Mouse (Mus musculus) stomach, embryonic 16.5 days (tissue): ENCODE measurements around the gene Nrn1l. TPM values are rescaled to one million over a fixed set of nuclear protein-coding genes. Genes with fewer than 3 reads are reported as not detected.
A peak's percentile ranks its signal among the peaks of the same experiment; 100 is the strongest.

Experiments used
- ATAC-seq: fragments of 200-750 bp; cut with Nextera tagmentation; 2 replicates; pipeline ENCODE4 v1.8.0; 2017; ENCODE audit warnings: moderate number of reproducible peaks, moderate TSS enrichment; ENCODE audit not compliant: insufficient read depth, low FRiP score
- H3K27ac ChIP-seq: fragments of 300-500 bp; sonication (generic); 2 replicates; pipeline ENCODE4 v1.5.1; 2014; ENCODE audit warnings: low read length
- H3K27me3 ChIP-seq: fragments of 300-500 bp; sonication (generic); 2 replicates; pipeline ENCODE4 v1.6.1; 2014; ENCODE audit warnings: low read length, control low read depth, mixed read lengths; ENCODE audit not compliant: control insufficient read depth, insufficient read depth
- H3K36me3 ChIP-seq: fragments of 300-500 bp; sonication (generic); 2 replicates; pipeline ENCODE4 v1.6.1; 2014; ENCODE audit warnings: low read length; ENCODE audit not compliant: control insufficient read depth, insufficient read depth
- H3K4me1 ChIP-seq: fragments of 300-500 bp; sonication (generic); 2 replicates; pipeline ENCODE4 v1.6.1; 2014; ENCODE audit warnings: low read length, control low read depth, mixed read lengths; ENCODE audit not compliant: control insufficient read depth, insufficient read depth
- H3K4me2 ChIP-seq: fragments of 300-500 bp; sonication (generic); 2 replicates; pipeline ENCODE4 v1.6.1; 2014; ENCODE audit warnings: low read depth, low read length, mixed read lengths
- H3K4me3 ChIP-seq: fragments of 300-500 bp; sonication (generic); replicated peaks from 2 replicates; pipeline ENCODE4 v1.5.1; 2014; ENCODE audit warnings: mild to moderate bottlenecking, low read length
- H3K9ac ChIP-seq: fragments of 300-500 bp; sonication (generic); 2 replicates; pipeline ENCODE4 v1.6.1; 2014; ENCODE audit warnings: low read length
- H3K9me3 ChIP-seq: fragments of 300-500 bp; sonication (generic); replicated peaks from 2 replicates; pipeline ENCODE4 v1.6.1; 2016; ENCODE audit warnings: low read length, control low read depth; ENCODE audit not compliant: control insufficient read depth
- WGBS: fragments of 180-500 bp; shearing (Covaris S2); extraction: QIAGEN DNeasy Blood & Tissue Kit; methylation state at CpG from one replicate; pipeline ENCODE4 v1.1.7; 2014; 5-methylcytosine and 5-hydroxymethylcytosine counted together
- polyA plus RNA-seq: library from polyadenylated mRNA; unstranded; fragments of >200 nt; fragmentation: Nextera tagmentation; extraction: Ambion mirVana; gene quantifications from 2 replicates; pipeline ENCODE4 v1.2.1, GENCODE M21; 2015

Nrn1l gene
- polyA plus RNA-seq = 0.55 TPM in 1 of 2 replicates, not detected in the other

DNA sequence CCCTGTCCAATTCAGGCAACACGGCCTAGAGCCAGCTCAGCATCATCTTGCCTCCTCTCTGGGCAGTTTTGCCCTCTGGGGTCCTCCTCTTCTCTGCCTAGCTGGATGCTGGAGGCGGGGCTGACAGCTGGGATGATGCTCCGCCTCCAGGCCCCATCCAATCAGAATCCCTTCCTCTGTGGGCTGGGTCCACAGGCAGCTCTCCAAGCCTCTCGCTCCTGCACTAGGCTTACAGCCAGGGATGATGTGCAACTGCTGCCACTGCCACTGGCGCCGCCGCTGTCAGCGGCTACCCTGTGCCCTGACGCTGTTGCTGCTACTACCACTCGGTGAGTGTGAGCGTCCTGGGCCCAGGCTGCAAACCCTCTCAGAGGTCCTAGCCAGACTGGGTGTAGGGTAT lies at the start of gene Nrn1l:
Gene Nrn1l (plus strand): TSS at position 229 of the 400 bp plus-strand sequence.
- H3K4me2 ChIP-seq = peak within 1 kb of the TSS; percentile 34
- H3K36me3 ChIP-seq = peaks cover 19% of the 10 kb centered on the region
- no peak within 1 kb of the TSS for H3K4me3 ChIP-seq
- ATAC-seq = peak; percentile 87
- H3K9ac ChIP-seq = peak within 1 kb of the TSS; percentile 54; the same call in 1 of the 2 replicates
- no peaks in the 10 kb centered on the region for H3K27me3 ChIP-seq
- 8% methylated on average over 11 of the region's 11 CpGs for WGBS
- H3K9me3 ChIP-seq = no peaks in the 10 kb centered on the region
- no peak within 1 kb of the TSS; the same call in 1 of the 2 replicates for H3K27ac ChIP-seq
- peaks cover 3% of the 10 kb centered on the region; the same call in 1 of the 2 replicates for H3K4me1 ChIP-seq

DNA sequence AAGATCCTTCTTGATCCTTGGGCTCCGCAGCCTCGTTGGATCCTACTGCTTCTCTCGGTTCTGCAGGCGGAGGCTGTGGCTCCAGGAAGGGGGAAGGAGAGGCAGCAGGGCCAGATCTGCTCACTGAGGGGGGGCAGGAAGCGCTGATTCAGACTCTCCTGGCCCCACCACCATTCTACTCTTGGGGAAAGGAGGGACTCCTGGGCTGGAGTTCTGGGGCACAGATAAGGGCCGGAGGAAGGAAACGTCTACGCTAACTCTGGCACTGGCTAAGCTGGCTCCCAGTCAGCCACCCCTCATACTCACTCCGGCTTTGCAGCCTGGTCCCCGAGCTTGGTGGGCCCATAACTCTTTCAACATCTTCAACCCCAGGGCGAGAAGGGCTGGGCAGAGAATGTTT lies 46.7 kb upstream of the Nrn1l start:
- peaks cover 6% of the 10 kb centered on the region for H3K4me1 ChIP-seq
- H3K4me2 ChIP-seq = no peak overlapping the region
- H3K36me3 ChIP-seq = peaks cover 26% of the 10 kb centered on the region
- no peak for ATAC-seq
- H3K9me3 ChIP-seq = no peaks in the 10 kb centered on the region
- no peaks in the 10 kb centered on the region for H3K27me3 ChIP-seq
- no peak overlapping the region for H3K9ac ChIP-seq
- WGBS = 91% methylated on average over 11 of the region's 11 CpGs
- no peak overlapping the region for H3K27ac ChIP-seq
- H3K4me3 ChIP-seq = no peak overlapping the region

DNA sequence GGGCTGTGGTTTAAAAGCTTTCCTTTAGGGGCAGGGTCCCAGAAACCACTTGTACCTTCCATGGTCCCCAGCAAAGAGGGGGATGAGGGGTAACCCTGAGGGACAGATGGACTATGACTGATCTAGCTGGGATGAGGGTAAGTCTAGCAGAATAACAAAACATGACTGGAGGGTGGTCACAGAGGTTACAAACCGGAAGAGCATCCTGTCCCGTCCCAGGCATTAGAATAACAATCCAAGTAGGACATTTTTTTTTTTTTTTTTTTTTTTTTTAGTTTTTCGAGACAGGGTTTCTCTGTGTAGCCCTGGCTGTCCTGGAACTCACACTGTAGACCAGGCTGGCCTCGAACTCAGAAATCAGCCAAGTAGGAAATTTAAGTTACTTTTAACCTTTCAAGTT lies 43.4 kb upstream of the Nrn1l start:
- no peak overlapping the region for H3K4me2 ChIP-seq
- WGBS = 89% methylated on average over 4 of the region's 4 CpGs

DNA sequence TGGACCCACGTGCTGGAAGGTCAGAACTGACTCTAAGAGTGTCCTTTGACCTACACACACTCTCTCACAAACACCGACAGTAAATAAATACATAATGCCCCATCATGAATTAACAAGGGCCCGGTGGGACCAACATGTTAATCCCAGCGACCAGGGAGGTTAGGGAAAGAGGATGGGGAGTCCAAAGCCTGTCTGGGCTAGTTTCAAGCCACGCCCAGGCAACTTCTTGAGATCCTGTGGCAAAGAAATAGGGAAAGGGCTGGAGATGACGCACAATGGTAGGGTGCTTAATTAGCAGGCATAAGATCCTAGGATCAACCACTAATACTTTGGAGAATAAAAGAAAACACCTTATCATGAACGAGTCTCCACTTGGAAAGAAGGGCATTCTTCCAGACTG lies 42.8 kb upstream of the Nrn1l start:
- ATAC-seq = no peak

More for the DNA sequence above, 43.4 kb upstream of the Nrn1l start:
- no peaks in the 10 kb centered on the region for H3K9me3 ChIP-seq
- H3K4me1 ChIP-seq = peaks cover 6% of the 10 kb centered on the region
- ATAC-seq = no peak
- H3K27me3 ChIP-seq = no peaks in the 10 kb centered on the region
- H3K36me3 ChIP-seq = peaks cover 13% of the 10 kb centered on the region; the same call in 1 of the 2 replicates
- H3K27ac ChIP-seq = no peak overlapping the region
- H3K4me3 ChIP-seq = no peak overlapping the region
- no peak overlapping the region for H3K9ac ChIP-seq

DNA sequence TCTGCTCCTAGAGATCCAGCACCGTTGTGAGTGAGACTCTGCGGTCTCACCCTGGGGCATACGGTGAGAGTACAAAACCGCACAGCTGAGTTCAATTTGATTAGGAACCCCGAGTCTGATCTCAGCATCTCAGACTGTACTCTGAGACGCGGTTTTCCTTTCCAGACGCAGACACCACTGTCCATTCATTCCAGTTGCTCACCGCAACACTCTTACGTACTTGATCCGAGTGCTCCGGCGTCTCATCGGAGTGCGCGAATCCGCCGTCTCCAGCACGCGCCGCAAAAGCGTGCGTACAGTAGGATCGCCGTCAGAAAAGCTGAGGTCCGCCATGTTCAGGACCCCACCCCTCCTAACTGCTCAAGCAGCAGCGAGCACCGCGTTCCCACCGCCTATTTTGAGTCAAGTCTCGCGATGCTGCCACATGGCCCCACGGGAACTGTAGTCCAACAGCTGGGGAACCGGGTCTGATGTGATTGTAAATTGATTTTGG lies 41.7 kb upstream of the Nrn1l start:
- H3K27ac ChIP-seq = peak overlapping the region; percentile 85
- H3K4me3 ChIP-seq = peak overlapping the region; percentile 94
- no peaks in the 10 kb centered on the region for H3K27me3 ChIP-seq
- H3K36me3 ChIP-seq = 0 out of 2 replicates have a peak, but pooled peaks cover 7% of the 10 kb centered on the region
- peak overlapping the region; percentile 81 for H3K4me2 ChIP-seq
- no peaks in the 10 kb centered on the region for H3K9me3 ChIP-seq
- H3K9ac ChIP-seq = peak overlapping the region; percentile 90
- peaks cover 14% of the 10 kb centered on the region for H3K4me1 ChIP-seq
- peak; percentile 82 for ATAC-seq
- WGBS = under 1% methylated on average over 34 of the region's 34 CpGs

More for the DNA sequence above, 42.8 kb upstream of the Nrn1l start:
- Histone ChIP-seq H3K9ac (peak overlapping the region; percentile 52; the same call in 1 of the 2 replicates), H3K4me1 (peaks cover 6% of the 10 kb centered on the region), H3K36me3 (peaks cover 13% of the 10 kb centered on the region; the same call in 1 of the 2 replicates), H3K4me3 (peak overlapping the region; percentile 23), H3K27ac (no peak overlapping the region), H3K27me3 (no peaks in the 10 kb centered on the region), H3K4me2 (peak overlapping the region; percentile 36), H3K9me3 (no peaks in the 10 kb centered on the region)
- WGBS = 73% methylated on average over 7 of the region's 7 CpGs

DNA sequence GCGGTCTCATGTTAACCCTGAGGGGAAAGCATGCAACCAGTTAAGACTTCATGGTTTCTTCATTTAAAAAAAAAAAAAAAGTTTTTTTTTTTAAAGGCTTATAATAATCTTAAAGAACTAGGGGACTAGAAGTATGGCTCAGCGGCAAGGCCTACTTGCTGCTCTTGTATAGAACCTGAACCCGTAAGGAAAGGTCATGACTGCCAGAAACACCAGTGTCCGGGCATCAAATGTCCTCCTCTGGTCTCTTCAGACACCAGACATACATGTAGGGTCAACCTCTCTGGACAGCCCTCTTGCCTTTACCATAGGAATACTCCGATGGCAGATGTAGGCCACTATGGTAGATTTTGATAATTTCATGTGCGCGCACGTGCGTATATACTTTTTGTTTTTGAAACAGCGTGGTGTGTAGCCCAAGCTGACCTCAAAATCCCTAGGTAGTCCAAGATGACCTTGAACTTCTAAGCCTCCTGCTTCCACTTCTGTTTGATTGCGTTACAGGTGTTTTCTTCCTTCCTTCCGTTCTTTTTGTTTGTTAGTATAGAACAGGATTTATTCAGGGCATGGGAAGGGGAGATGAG lies 41.1 kb upstream of the Nrn1l start:
- Histone ChIP-seq H3K4me1 (peaks cover 19% of the 10 kb centered on the region), H3K9ac (no peak overlapping the region), H3K4me2 (no peak overlapping the region), H3K9me3 (no peaks in the 10 kb centered on the region), H3K4me3 (peak overlapping the region; percentile 94), H3K27ac (no peak overlapping the region), H3K27me3 (no peaks in the 10 kb centered on the region), H3K36me3 (0 out of 2 replicates have a peak, but pooled peaks cover 7% of the 10 kb centered on the region)
- no peak for ATAC-seq
- 79% methylated on average over 12 of the region's 12 CpGs for WGBS

DNA sequence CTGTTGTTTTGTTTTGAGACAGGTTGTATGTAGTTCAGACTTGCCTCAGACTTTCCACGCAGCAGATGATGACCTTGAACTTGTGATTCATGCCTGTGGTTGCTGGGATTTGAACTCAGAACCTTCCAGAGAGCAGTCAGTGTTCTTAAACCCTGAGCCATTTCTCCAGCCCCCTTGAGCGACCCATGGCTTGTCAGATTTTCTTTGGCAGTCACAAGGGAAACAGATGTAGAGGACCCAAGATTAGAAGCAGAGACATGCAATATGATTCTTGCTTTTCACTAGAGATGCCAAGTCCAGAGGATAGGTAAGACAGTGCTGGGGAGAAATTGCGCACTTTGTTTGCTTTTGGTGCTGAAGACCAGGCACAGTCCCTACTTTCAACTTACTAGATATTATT lies 40.2 kb upstream of the Nrn1l start, which contains the start of gene Cenpt:
Gene Cenpt (minus strand): TSS at position 101 of the 400 bp plus-strand sequence.
- WGBS = 96% methylated on average over 3 of the region's 3 CpGs
- no peak within 1 kb of the TSS for H3K9ac ChIP-seq
- 0 out of 2 replicates have a peak, but pooled peaks cover 7% of the 10 kb centered on the region for H3K36me3 ChIP-seq
- H3K4me3 ChIP-seq = no peak within 1 kb of the TSS
- no peak within 1 kb of the TSS for H3K4me2 ChIP-seq
- H3K4me1 ChIP-seq = peaks cover 21% of the 10 kb centered on the region
- no peak within 1 kb of the TSS for H3K27ac ChIP-seq
- no peak for ATAC-seq
- H3K9me3 ChIP-seq = no peaks in the 10 kb centered on the region
- no peaks in the 10 kb centered on the region for H3K27me3 ChIP-seq

DNA sequence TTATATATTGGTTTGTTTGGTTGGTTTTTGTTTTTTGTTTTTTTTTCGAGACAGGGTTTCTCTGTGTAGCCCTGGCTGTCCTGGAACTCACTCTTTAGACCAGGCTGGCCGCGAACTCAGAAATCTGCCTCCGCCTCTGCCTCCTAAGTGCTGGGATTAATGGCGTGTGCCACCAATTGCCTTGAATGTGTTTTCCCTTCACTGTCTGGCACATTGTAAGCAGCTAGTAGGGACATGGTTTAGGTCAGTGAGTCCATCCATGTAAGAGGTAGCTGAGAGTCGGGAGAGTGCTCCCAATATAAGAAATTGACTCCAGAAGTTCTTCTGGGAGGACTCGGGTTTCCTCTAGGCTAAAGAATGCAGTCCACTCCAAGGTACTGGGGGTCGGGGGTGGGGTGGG lies 39.1 kb upstream of the Nrn1l start:
- H3K9ac ChIP-seq = peak overlapping the region; percentile 93
- no peak overlapping the region; the same call in 1 of the 2 replicates for H3K27ac ChIP-seq

DNA sequence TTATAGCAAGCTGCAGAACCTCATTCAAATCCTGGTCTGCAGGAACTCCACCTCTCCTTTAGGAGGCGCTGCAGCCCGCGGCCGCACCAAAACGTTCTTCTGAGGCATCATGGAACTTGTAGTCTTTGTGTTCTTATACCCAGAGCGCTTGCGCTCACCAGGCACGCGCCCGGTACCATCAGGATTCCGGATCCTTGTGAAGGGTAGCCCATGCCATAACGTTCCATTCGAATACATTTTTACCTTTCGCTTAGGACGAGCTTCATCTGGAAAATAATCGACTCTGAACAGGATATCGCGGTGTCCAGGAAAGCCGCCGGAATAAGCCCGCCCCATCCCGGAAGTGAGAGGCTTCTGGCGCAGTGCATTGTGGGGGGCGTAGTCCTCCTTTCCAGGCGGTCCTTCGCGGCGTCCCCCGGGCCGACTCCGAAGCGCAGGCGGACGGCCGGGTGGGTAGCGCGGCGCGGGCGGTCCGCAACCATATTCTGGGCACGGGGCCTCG lies 38.6 kb upstream of the Nrn1l start, which contains the start of gene Thap11:
Gene Thap11 (plus strand): TSS at position 418 of the 502 bp plus-strand sequence.
- peak; percentile 92 for ATAC-seq
- H3K9me3 ChIP-seq = no peaks in the 10 kb centered on the region
- H3K4me2 ChIP-seq = peak within 1 kb of the TSS; percentile 87
- H3K4me1 ChIP-seq = peaks cover 32% of the 10 kb centered on the region
- no peaks in the 10 kb centered on the region for H3K36me3 ChIP-seq
- peak within 1 kb of the TSS; percentile 84 for H3K4me3 ChIP-seq
- under 1% methylated on average over 43 of the region's 43 CpGs for WGBS
- no peaks in the 10 kb centered on the region for H3K27me3 ChIP-seq
- H3K27ac ChIP-seq = peak within 1 kb of the TSS; percentile 86
- peak within 1 kb of the TSS; percentile 93 for H3K9ac ChIP-seq

More for the DNA sequence above, 39.1 kb upstream of the Nrn1l start:
- no peak for ATAC-seq
- Histone ChIP-seq H3K27me3 (no peaks in the 10 kb centered on the region), H3K36me3 (no peaks in the 10 kb centered on the region), H3K9me3 (no peaks in the 10 kb centered on the region), H3K4me3 (peak overlapping the region; percentile 84), H3K4me1 (peaks cover 27% of the 10 kb centered on the region), H3K4me2 (peak overlapping the region; percentile 38)
- 24% methylated on average over 8 of the region's 8 CpGs for WGBS
